Mouse (Mus musculus): ENCODE measurements around the gene Fcgrt. TPM values are rescaled to one million over a fixed set of nuclear protein-coding genes. Genes with fewer than 3 reads are reported as not detected.
A peak's percentile ranks its signal among the peaks of the same experiment; 100 is the strongest.

The Fcgrt gene
- polyA plus RNA-seq, 1 experiment: not detected

DNA sequence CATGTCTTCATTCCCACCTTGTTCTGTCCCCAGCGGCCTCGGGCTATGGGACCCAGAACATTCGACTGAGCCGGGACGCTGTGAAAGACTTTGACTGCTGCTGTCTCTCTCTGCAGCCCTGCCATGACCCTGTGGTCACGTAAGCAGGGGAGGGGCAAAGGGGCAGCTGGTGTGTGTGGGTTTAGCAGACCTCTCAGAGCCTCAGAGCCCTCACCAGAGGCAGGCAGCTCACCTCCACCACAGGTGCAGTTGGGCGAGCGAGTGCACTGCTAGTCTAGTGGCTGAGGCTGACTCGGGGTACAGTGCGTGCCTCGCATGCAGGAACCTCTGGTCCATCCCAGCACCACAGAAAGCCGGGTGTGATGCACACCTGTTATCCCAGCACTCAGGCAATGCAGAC, 29.7 kb downstream of the Fcgrt start:
- no peak overlapping the region for H3K4me3 ChIP-seq (ENCODE audit: insufficient read depth, low read depth, low read length)
- H3K27ac ChIP-seq (ENCODE audit: insufficient read depth, low read depth, low read length): no peak overlapping the region
- TF ChIP-seq CTCF (IDR thresholded peaks at IDR 0.05; ENCODE audit: insufficient read depth, low read depth, low read length) (no peak), POLR2A (IDR thresholded peaks at IDR 0.05; ENCODE audit: insufficient read depth, low read depth, low read length) (no peak)
- WGBS: 93% methylated on average over 12 of the region's 12 CpGs
- peaks cover 3% of the 10 kb centered on the region; the same call in 1 of the 2 replicates for H3K4me1 ChIP-seq (ENCODE audit: control insufficient read depth, insufficient read depth, low read length)

DNA sequence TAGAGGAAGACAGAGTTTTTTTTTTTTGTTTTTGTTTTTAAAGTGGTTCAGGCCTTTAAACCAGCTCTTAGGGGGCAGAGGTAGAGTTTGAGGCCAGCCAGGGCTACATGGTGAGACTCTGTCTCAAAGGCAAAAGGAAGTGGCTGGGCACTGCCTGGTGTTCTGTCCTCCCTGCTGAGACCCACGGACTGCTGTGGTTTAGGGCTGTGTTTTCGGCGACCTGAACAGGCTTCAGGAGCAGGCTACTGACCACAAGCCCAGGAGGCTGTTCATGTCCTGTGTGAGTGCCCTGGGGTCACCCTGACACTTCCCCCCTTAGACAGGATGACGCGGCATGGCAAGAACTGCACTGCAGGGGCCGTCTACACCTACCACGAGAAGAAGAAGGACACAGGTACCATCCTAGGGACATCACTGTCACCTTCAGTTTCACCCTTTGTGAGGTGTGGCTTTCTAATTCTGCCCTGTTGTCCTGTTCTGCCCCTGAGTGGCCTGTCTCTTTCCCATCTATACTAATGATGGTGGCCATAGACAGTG, 30.4 kb downstream of the Fcgrt start:
- Histone ChIP-seq H3K27ac (ENCODE audit: insufficient read depth, low read depth, low read length) (no peak overlapping the region), H3K4me3 (ENCODE audit: insufficient read depth, low read depth, low read length) (no peak overlapping the region), H3K4me1 (ENCODE audit: control insufficient read depth, insufficient read depth, low read length) (peaks cover 3% of the 10 kb centered on the region; the same call in 1 of the 2 replicates)
- WGBS: 78% methylated on average over 7 of the region's 7 CpGs
- TF ChIP-seq CTCF (IDR thresholded peaks at IDR 0.05; ENCODE audit: insufficient read depth, low read depth, low read length) (no peak), POLR2A (IDR thresholded peaks at IDR 0.05; ENCODE audit: insufficient read depth, low read depth, low read length) (no peak)

DNA sequence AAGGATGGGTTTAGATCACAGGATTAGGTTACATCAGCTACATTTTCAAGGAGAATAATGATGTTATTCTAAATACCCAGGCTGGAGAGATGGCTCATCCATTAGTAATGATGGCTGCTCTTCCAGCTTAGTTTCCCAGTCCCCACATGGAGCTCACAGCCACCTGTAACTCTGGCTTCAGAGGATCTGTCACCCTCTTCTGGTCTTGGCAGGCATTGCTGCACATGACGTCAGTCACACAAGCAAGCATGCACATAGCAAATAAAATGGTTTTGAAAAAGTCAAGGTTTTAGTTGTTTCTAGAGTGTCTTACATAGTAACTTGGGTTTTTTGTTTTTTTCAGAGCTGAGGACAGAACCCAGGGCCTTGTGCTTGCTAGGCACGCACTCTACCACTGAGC, 31.4 kb downstream of the Fcgrt start:
- 86% methylated on average over 2 of the region's 2 CpGs for WGBS
- Histone ChIP-seq H3K4me1 (ENCODE audit: control insufficient read depth, insufficient read depth, low read length) (peaks cover 3% of the 10 kb centered on the region; the same call in 1 of the 2 replicates), H3K27ac (ENCODE audit: insufficient read depth, low read depth, low read length) (no peak overlapping the region), H3K4me3 (ENCODE audit: insufficient read depth, low read depth, low read length) (no peak overlapping the region)
- no peak for TF ChIP-seq POLR2A (IDR thresholded peaks at IDR 0.05; ENCODE audit: insufficient read depth, low read depth, low read length)
- no peak for TF ChIP-seq CTCF (IDR thresholded peaks at IDR 0.05; ENCODE audit: insufficient read depth, low read depth, low read length)

DNA sequence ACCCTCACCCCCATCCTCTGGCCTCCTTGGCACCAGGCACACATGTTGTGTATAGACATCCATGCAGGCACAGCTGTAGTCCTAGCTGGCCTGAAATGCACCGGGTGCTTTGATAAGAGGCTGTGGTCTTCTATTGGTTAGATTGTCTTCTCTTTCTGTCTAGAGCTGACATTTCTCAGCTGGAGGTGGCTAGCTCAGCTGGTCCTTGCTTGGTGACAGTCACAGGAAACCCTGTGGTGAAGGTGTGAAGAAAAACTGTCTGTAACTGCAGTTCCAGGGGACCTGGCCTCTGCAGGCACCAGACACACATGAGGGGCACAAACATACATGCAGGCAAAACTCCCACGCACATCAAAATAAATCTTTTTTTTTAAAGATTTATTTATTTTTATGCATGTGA, 34.0 kb downstream of the Fcgrt start:
- H3K27ac ChIP-seq (ENCODE audit: insufficient read depth, low read depth, low read length): no peak overlapping the region
- TF ChIP-seq CTCF (IDR thresholded peaks at IDR 0.05; ENCODE audit: insufficient read depth, low read depth, low read length): no peak
- TF ChIP-seq POLR2A (IDR thresholded peaks at IDR 0.05; ENCODE audit: insufficient read depth, low read depth, low read length): no peak
- no peak overlapping the region for H3K4me3 ChIP-seq (ENCODE audit: insufficient read depth, low read depth, low read length)
- 80% methylated on average over 2 of the region's 2 CpGs for WGBS
- no peaks in the 10 kb centered on the region; the same call in 1 of the 2 replicates for H3K4me1 ChIP-seq (ENCODE audit: control insufficient read depth, insufficient read depth, low read length)

DNA sequence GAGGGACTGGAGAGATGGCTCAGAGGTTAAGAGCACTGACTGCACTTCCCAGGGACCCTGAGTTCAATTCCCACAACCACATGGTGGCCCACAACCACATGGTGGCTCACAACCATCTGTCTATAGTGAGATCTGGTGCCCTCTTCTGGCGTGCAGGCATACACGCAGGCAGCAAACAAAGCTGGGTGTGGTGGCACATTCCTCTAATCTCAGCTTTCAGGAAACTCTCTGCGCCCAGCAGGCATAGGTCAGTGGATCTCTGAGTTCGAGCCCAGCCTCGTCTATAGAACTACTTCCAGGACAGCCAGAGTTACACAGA, 35.7 kb downstream of the Fcgrt start:
- WGBS: 27% methylated on average over 5 of the region's 5 CpGs
- no peak overlapping the region for H3K27ac ChIP-seq (ENCODE audit: insufficient read depth, low read depth, low read length)

DNA sequence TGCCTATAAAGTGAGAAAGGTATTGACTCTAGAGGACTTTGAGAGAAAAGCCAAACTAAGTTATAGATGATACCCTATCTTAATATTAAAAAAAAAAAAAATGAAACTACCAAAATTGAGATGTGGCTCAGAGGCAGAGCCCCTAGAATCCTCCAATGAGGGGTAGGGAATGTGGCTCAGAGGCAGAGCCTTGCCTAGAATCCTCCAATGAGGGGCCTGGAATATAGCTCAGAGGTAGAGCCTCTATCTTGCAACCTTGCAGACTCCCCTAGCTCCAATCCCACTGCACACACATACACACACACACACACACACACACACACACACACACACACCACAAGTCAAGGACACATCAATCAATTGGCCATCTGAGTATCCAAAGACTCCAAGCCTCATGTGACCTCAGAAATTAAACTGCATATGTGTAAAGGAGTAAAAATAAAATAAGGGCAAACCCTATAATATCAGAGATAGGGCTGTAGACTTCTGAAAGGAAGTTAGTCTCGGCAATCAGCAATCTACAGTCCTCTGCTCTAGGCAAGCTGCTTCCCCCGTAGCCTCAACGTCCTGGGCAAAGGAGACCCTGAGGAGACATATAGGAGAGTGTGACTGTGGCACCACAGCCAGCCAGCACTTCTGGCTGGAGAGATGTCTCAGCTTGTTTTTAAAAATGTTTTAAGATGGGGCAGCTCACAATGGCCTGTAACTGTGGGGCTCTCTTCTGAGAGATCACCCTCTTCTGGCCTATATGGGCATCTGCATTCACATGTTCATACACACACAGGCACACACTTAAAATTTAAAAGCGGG, 36.3 kb downstream of the Fcgrt start:
- TF ChIP-seq POLR2A (IDR thresholded peaks at IDR 0.05; ENCODE audit: insufficient read depth, low read depth, low read length) (no peak), CTCF (IDR thresholded peaks at IDR 0.05; ENCODE audit: insufficient read depth, low read depth, low read length) (0 out of 2 replicates have a peak, but pooled peaks have one; percentile 31)
- H3K27ac ChIP-seq (ENCODE audit: insufficient read depth, low read depth, low read length): no peak overlapping the region
- peaks cover 2% of the 10 kb centered on the region; the same call in 1 of the 2 replicates for H3K4me1 ChIP-seq (ENCODE audit: control insufficient read depth, insufficient read depth, low read length)
- 77% methylated on average over 4 of the region's 4 CpGs for WGBS
- H3K4me3 ChIP-seq (ENCODE audit: insufficient read depth, low read depth, low read length): no peak overlapping the region

More for the DNA sequence above, 35.7 kb downstream of the Fcgrt start:
- Histone ChIP-seq H3K4me3 (ENCODE audit: insufficient read depth, low read depth, low read length) (no peak overlapping the region), H3K4me1 (ENCODE audit: control insufficient read depth, insufficient read depth, low read length) (peaks cover 1% of the 10 kb centered on the region; the same call in 1 of the 2 replicates)
- TF ChIP-seq CTCF (IDR thresholded peaks at IDR 0.05; ENCODE audit: insufficient read depth, low read depth, low read length) (0 out of 2 replicates have a peak, but pooled peaks have one; percentile 15), POLR2A (IDR thresholded peaks at IDR 0.05; ENCODE audit: insufficient read depth, low read depth, low read length) (no peak)

DNA sequence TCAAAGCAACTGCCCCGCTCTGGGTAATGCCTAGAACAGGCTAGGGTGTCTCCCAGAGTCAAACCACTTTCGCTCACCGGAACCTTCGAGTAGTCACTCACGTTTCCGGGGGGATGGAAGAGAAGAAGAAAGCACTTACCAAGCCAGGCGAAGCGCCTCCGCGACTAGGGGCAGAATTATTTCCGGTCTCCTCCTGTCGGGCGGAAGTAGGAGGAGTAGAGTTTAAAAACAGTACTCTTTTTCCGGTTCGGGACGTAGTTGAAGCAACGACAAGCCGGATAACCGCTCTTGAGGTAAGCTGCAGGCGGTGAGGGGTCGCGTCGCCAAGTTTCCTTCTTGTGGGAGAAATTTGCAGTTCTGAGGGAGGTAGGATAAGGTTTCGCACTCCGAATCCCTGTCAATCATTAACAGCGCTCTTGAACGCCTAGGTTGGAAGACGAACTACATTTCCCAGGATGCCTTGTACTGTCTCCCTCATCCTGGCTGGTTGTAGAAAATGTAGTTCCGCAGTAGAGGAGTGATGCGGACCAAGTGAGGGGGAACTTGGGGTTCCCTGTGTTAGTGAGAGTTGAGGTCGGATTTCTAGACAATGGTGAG, 41.3 kb downstream of the Fcgrt start, which contains the start of the genes Nosip and Prrg2:
Gene Nosip, plus strand, starts transcription at position 191 of the 597 bp plus-strand sequence.
Gene Prrg2, minus strand, starts transcription at position 439 of the 597 bp plus-strand sequence.
- under 1% methylated on average over 31 of the region's 31 CpGs for WGBS
- TF ChIP-seq POLR2A (IDR thresholded peaks at IDR 0.05; ENCODE audit: insufficient read depth, low read depth, low read length) (peak; percentile 43; the same call in 1 of the 2 replicates), CTCF (IDR thresholded peaks at IDR 0.05; ENCODE audit: insufficient read depth, low read depth, low read length) (no peak)
- Histone ChIP-seq H3K4me1 (ENCODE audit: control insufficient read depth, insufficient read depth, low read length) (peaks cover 15% of the 10 kb centered on the region), H3K4me3 (ENCODE audit: insufficient read depth, low read depth, low read length) (peak within 1 kb of the TSS; percentile 100), H3K27ac (ENCODE audit: insufficient read depth, low read depth, low read length) (peak within 1 kb of the TSS; percentile 99)

DNA sequence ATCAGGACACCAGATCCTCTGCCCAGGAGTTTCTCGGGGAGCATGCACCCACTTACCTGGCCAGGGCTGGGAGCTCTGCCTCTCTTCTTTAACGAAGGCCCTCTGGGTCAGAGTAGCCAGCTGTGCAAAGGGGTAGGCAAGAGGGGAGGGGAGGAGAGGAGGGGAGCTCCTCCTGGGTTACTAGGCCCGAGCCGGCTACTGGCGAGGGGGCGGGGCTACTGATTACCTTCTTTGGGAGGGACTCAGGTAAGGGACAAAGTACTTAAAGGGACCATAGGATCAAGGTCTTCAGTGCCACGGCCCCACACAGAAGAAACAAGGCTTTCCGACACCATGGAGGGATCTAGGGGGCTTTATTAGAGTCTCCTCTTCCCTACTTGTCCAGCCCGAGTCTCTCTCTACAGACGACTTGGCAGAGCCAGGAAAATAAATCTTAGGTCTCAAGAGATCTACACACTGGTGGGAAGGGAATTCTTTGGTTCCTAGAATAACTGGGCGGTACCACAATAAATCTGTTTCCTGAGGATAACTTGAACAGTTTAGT, 42.0 kb downstream of the Fcgrt start:
- TF ChIP-seq POLR2A (IDR thresholded peaks at IDR 0.05; ENCODE audit: insufficient read depth, low read depth, low read length) (no peak), CTCF (IDR thresholded peaks at IDR 0.05; ENCODE audit: insufficient read depth, low read depth, low read length) (no peak)
- 18% methylated on average over 11 of the region's 11 CpGs for whole genome bisulfite sequencing
- H3K4me3 ChIP-seq (ENCODE audit: insufficient read depth, low read depth, low read length): no peak overlapping the region
- H3K27ac ChIP-seq (ENCODE audit: insufficient read depth, low read depth, low read length): no peak overlapping the region
- peaks cover 15% of the 10 kb centered on the region for H3K4me1 ChIP-seq (ENCODE audit: control insufficient read depth, insufficient read depth, low read length)
